Mouse (Mus musculus) heart, embryonic 10.5 days (tissue): Measurements from ENCODE around the gene Epn2. TPM values are rescaled to one million over a fixed set of nuclear protein-coding genes. Genes with fewer than 3 reads are reported as not detected.
A peak's percentile ranks its signal among the peaks of the same experiment; 100 is the strongest.

Experiments used
- DNase-seq: peaks from one replicate; pipeline ENCODE4 v3.0.0-alpha.2; 2017; ENCODE audit warnings: low spot score
- H3K27ac ChIP-seq: fragments of 300-500 bp; sonication (generic); 2 replicates; pipeline ENCODE4 v1.5.1; 2016; ENCODE audit warnings: mild to moderate bottlenecking
- H3K27me3 ChIP-seq: fragments of 300-500 bp; sonication (generic); 2 replicates; pipeline ENCODE4 v1.6.1; 2016; ENCODE audit warnings: mild to moderate bottlenecking; ENCODE audit not compliant: poor library complexity, insufficient read depth, severe bottlenecking
- H3K36me3 ChIP-seq: fragments of 300-500 bp; sonication (generic); 2 replicates; pipeline ENCODE4 v1.6.1; 2016; ENCODE audit warnings: mild to moderate bottlenecking, moderate library complexity
- H3K4me1 ChIP-seq: fragments of 300-500 bp; sonication (generic); 2 replicates; pipeline ENCODE4 v1.6.1; 2016; ENCODE audit warnings: mild to moderate bottlenecking
- H3K4me3 ChIP-seq: fragments of 300-500 bp; sonication (generic); 2 replicates; pipeline ENCODE4 v1.5.1; 2016; ENCODE audit warnings: mild to moderate bottlenecking, moderate library complexity
- H3K9me3 ChIP-seq: fragments of 300-500 bp; sonication (generic); 2 replicates; pipeline ENCODE4 v1.6.1; 2016; ENCODE audit warnings: mild to moderate bottlenecking, moderate library complexity
- WGBS: fragments of 180-500 bp; shearing (Covaris S2); methylation state at CpG from one replicate; pipeline ENCODE4 v1.1.7; 2016; 5-methylcytosine and 5-hydroxymethylcytosine counted together
- polyA plus RNA-seq: library from polyadenylated mRNA; unstranded; fragments of >200 nt; fragmentation: Nextera tagmentation; extraction: Ambion mirVana; gene quantifications from 2 replicates; pipeline ENCODE4 v1.2.1, GENCODE M21; 2016

Gene Epn2
- polyA plus RNA-seq, 1 experiment from 2014 or later, result 22.9 TPM

DNA sequence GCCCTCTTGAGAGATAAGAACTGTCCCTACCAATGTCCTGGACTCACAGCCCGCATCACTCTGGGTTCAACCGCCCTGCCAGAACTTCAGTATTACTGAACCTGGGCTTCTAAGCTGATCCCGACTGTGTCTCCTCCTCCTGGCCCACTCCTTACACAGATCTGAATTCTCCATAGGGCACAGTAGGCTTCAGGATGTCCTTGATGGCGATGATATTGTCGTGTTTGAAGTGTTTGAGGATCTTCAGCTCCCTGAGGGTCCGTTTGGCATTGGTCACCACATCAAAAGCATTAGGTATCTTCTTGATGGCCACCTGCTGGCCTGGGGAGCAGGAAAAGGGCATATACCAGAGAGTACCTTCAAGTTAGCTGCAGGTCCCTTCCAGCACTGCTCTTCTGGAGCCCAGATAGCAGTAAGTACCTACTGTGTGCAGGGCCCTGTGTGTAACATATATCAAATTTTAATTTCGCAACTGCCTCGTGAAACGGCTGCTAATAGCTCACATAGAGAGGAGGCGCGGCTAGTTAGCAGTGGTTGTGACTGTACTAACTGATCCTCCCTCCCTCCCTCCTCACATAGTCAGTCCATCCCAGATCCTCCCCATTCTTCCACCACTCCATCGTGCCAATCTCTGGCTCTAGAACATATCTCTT lies 86.6 kb downstream of the Epn2 start:
- peaks cover 50% of the 10 kb centered on the region for H3K36me3 ChIP-seq
- 66% methylated on average over 12 of the region's 12 CpGs for WGBS
- DNase-seq, result no peak

DNA sequence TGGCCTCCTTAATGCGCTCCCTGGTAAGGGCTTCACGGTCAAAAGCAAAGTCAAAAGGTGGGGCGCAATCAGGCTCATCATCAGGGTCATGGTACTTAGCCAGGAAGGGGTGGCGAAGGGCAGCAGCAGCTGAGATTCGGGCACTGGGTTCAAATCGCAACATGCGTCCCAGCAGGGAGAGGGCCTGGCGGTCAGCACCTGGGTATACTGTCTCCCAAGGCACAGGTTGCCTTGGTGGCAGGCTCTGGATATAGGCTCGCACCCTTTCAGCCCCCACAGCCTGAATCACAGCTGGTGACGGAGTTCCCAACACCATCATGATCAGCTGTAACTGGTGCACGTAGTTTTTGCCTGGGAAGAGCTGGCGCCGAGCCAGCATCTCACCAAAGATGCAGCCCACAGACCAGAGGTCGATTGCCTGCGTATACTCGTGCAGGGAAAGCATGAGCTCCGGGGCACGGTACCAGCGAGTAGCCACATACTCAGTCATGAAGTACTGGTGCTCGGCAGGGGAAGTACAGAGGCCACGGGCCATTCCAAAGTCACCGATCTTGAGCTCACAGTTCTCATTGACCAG lies 88.5 kb downstream of the Epn2 start:
- peaks cover 44% of the 10 kb centered on the region for H3K4me1 ChIP-seq
- 92% methylated on average over 22 of the region's 22 CpGs for WGBS

More for the DNA sequence above, 86.6 kb downstream of the Epn2 start:
- H3K9me3 ChIP-seq, result no peaks in the 10 kb centered on the region
- no peaks in the 10 kb centered on the region for H3K27me3 ChIP-seq
- H3K4me3 ChIP-seq, result peak overlapping the region; percentile 83
- peaks cover 28% of the 10 kb centered on the region for H3K4me1 ChIP-seq
- H3K27ac ChIP-seq, result peak overlapping the region; percentile 93

DNA sequence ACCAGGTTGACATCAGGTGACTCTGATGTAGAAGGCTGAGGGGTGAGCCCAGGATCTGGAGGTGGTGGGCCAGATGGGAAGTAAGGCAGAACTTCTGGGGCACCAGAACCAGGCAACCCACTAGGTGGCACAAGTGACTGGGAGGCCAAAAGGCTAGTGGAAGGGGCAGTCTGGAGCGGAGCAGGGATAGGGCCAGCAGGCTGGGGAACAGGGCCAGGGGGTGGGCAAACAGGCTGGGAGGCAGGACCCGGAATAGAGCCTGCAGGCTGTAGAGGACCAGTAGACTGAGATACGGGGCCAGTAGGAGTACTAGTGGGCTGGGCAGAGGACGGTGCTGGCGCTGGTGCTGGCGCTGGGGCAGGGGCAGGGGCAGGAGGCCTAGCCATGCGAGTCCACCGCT lies 89.6 kb downstream of the Epn2 start:
- Histone ChIP-seq H3K36me3 (peaks cover 60% of the 10 kb centered on the region), H3K4me3 (no peak overlapping the region), H3K27ac (no peak overlapping the region), H3K27me3 (no peaks in the 10 kb centered on the region), H3K4me1 (peaks cover 56% of the 10 kb centered on the region), H3K9me3 (no peaks in the 10 kb centered on the region)
- DNase-seq, result no peak
- whole genome bisulfite sequencing, result 91% methylated on average over 8 of the region's 8 CpGs

More for the DNA sequence above, 88.5 kb downstream of the Epn2 start:
- Histone ChIP-seq H3K4me3 (no peak overlapping the region), H3K9me3 (no peaks in the 10 kb centered on the region), H3K27ac (no peak overlapping the region), H3K36me3 (peaks cover 60% of the 10 kb centered on the region), H3K27me3 (no peaks in the 10 kb centered on the region)
- DNase-seq, result no peak

DNA sequence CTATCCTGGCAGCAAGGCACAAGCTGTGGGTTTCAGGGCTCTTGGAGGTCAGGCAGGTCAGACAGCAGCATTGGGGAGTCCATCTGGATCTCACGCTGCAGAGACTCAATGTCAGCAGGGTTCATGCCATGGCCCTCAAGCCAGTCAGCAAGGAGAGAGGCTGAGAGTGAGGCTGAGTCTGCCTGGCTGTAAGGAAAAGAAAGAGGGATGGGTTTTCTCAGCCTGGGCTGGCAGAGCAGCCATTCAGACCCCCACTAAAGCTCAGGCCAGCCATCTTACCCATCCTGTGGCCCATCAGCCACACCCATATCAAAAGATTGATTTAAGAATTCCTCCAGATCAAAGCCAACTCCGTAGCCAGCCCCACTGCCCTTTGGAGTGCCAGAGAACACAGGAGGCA lies 90.4 kb downstream of the Epn2 start:
- Histone ChIP-seq H3K9me3 (no peaks in the 10 kb centered on the region), H3K4me3 (no peak overlapping the region), H3K36me3 (peaks cover 60% of the 10 kb centered on the region), H3K27ac (no peak overlapping the region), H3K27me3 (peaks cover 3% of the 10 kb centered on the region; the same call in 1 of the 2 replicates), H3K4me1 (peaks cover 64% of the 10 kb centered on the region)
- 82% methylated on average over 2 of the region's 2 CpGs for WGBS
- DNase-seq, result no peak

DNA sequence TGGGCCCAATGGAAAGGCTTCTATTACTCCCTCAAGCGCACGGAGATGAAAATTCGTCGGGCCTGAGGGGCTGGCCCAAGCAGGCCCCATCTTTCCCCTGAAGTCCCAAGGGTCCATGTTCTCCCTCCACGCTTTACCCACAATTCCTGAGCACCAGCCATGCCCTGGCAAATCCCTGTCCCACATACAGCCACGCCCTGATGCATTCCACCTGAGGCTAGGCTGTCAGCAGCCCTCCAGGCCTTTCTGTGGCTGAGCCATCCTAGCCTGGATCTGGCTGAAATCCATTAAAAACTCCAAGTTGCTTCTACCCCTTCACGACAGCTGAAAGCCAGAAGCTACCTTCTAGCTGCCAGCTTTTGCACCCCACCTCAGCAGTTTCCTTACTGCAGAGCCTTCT lies 91.6 kb downstream of the Epn2 start:
- Histone ChIP-seq H3K4me3 (no peak overlapping the region), H3K27ac (no peak overlapping the region), H3K4me1 (peaks cover 59% of the 10 kb centered on the region), H3K9me3 (no peaks in the 10 kb centered on the region), H3K36me3 (peaks cover 60% of the 10 kb centered on the region), H3K27me3 (peaks cover 6% of the 10 kb centered on the region; the same call in 1 of the 2 replicates)
- DNase-seq, result no peak
- WGBS, result 91% methylated on average over 7 of the region's 7 CpGs

DNA sequence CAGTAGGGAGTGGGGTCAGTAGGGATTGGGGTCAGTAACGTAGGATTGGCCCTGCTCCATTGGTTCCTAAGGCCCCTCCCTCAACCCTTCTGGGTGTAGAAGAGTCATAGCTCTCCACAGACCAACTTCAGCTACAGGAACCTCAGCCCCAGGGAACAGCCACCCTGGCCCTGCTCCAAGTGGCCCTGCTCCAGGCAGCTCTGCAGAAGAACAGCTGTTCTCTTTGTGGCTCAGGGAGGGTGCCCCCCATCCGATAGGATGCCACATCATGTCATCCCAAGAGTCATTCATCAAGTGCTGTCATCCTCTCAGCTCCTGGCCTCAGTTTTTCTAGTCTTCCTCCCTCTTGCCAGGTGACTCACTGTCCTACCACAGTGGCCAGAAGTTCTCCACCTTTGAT lies 92.1 kb downstream of the Epn2 start:
- no peak overlapping the region for H3K27ac ChIP-seq
- peaks cover 54% of the 10 kb centered on the region for H3K4me1 ChIP-seq
- no peaks in the 10 kb centered on the region for H3K9me3 ChIP-seq
- peaks cover 6% of the 10 kb centered on the region; the same call in 1 of the 2 replicates for H3K27me3 ChIP-seq
- peaks cover 55% of the 10 kb centered on the region for H3K36me3 ChIP-seq
- no peak for DNase-seq
- H3K4me3 ChIP-seq, result no peak overlapping the region
- 73% methylated on average over 2 of the region's 2 CpGs for WGBS

DNA sequence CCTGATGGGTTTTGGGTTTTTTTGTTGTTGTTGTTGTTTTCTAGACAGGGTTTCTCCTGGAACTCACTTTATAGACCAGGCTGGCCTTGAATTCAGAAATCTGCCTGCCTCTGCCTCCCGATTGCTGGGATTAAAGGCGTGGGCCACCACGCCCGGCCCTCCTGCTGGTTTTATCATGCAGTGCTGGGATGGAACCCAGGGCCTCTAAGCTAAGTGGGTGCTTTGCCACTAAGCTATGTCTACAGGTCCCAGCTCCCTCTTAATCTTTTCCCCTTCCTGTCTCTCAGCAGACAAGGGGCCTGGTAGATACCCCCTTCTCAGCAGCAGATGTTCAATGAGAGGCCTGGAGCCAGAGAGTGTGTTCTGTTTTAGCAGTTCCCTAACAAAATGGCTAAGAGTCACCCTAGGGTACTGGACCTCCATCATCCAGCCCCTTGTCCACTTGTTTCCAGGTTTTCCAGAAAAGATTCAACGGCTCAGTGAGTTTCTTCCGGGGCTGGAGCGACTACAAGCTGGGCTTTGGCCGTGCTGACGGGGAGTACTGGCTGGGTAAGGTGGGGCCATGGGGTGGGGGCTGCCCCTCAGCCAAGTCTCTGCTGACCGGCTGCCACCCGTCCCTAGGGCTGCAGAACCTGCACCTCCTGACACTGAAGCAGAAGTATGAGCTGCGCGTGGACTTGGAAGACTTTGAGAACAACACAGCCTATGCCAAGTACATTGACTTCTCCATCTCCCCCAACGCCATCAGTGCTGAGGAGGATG lies 92.8 kb downstream of the Epn2 start:
- Histone ChIP-seq H3K4me1 (peaks cover 57% of the 10 kb centered on the region), H3K27me3 (peaks cover 6% of the 10 kb centered on the region; the same call in 1 of the 2 replicates), H3K9me3 (no peaks in the 10 kb centered on the region), H3K27ac (peak overlapping the region; percentile 88; the same call in 1 of the 2 replicates), H3K36me3 (peaks cover 48% of the 10 kb centered on the region), H3K4me3 (peak overlapping the region; percentile 49)
- WGBS, result 87% methylated on average over 14 of the region's 14 CpGs
- no peak for DNase-seq

DNA sequence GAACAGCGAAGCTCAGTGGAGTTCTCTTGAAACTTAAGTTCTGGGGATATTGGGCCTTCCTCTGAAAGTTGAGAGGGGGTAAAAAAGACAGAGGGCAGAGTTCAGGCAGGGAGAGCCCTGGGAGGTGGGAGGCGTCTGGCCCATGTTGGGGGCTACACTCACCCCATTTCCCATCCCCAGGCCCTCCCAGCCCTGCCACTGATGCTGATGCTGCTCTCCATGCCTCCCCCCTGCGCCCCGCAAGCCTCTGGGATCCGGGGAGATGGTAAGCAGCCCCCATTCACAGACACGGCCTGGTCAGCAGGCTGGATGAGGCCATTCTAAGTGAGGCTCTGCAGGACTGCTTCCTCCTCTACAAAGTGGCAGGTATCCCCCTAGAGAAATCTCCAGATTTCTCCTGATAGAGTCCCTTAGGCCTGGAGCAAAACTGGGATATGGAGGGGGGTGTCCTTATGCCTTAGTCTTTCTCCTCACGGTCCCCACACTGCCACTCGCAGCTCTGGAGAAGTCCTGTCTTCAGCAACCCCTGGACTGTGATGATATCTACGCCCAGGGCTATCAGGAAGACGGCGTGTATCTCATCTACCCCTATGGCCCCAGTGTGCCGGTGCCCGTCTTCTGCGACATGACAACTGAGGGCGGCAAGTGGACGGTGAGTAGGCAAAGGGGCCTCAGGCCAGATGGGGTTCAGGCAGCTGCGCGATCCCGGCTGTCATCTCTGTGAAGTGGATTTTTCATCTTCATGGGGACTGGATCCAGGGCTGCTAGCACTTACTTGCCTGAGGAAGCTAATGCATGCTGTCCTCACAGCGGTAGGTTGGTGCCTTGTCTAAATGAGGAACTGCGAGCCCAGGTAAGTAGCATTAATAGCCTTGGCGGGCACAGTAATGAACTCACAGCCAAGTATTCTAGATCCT lies 93.7 kb downstream of the Epn2 start:
- peaks cover 39% of the 10 kb centered on the region for H3K36me3 ChIP-seq
- peaks cover 6% of the 10 kb centered on the region; the same call in 1 of the 2 replicates for H3K27me3 ChIP-seq
- peak overlapping the region; percentile 88 for H3K27ac ChIP-seq
- WGBS, result 48% methylated on average over 22 of the region's 22 CpGs
- peak overlapping the region; percentile 49 for H3K4me3 ChIP-seq
- H3K9me3 ChIP-seq, result no peaks in the 10 kb centered on the region
- DNase-seq, result peak; percentile 73
- H3K4me1 ChIP-seq, result peaks cover 60% of the 10 kb centered on the region

DNA sequence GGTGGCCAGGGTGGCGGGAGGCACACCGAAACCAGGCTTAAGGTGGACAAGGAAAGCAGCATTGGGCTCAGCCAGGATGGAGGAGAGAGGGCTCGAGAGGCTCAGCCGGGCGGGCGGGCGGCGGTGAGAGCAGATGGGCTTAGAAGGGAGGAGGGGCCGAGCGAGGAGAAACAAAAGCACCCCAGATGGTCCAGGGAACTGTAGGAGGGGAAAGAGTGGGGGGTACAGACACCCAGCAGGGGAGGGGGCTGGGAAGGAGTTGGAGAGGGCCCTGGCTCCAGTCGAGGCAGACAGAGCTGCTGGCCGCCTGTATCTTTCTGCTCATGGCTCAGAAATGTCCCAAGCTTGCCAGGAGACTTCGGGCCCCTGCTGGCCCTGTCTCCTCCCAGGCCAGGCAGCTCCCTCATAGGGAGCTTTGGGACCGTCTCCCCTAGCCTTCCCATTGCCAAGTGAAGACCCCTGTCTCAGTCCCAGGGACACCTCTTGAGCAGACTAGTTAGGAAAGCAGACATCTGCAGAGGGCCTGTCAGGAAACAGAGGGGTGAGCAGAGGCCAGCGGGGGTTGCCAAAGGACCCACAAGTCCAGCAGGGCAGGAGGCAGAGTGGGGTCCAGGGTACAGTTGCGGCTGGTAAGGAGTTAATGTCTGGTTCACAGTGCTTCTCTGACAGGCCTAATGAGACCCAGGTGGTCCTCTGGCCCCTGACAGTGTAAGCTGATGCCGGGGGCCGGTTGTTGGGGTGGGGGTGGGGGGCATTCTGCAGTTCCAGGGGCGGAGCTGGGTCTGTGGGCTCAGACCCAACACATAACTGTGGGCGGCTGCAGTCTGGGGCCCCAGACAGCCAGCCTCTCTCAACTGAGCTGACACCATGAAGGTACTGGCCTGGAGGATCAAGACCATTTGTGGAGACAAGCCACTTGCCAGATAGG lies 94.6 kb downstream of the Epn2 start, which contains the start of gene Mfap4:
Gene Mfap4, plus strand, starts transcription at position 819 of the 928 bp plus-strand sequence.
- peaks cover 6% of the 10 kb centered on the region; the same call in 1 of the 2 replicates for H3K27me3 ChIP-seq
- H3K27ac ChIP-seq, result peak within 1 kb of the TSS; percentile 88
- no peaks in the 10 kb centered on the region for H3K9me3 ChIP-seq
- WGBS, result 13% methylated on average over 20 of the region's 20 CpGs
- peaks cover 30% of the 10 kb centered on the region for H3K36me3 ChIP-seq
- peaks cover 50% of the 10 kb centered on the region for H3K4me1 ChIP-seq
- peak within 1 kb of the TSS; percentile 49 for H3K4me3 ChIP-seq
- DNase-seq, result peak; percentile 83

DNA sequence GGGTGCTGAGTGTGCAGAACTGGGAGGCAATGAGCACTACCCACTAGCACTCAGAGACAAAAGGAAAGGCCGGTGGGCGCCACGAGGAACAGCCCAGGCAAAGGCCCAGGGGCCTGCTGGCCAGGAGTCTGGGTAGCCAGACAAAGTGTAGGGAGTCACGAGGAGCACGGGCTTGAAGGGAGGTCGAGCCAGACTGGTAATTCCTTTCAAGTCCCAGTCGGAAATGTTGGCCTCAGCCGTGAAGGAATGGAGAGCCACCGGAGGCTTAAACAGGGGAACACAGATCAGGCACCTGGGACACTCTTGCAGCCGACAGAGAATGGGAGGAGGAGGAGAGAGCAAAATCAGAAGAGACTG lies 95.3 kb downstream of the Epn2 start:
- H3K4me1 ChIP-seq, result peaks cover 46% of the 10 kb centered on the region
- H3K27me3 ChIP-seq, result peaks cover 6% of the 10 kb centered on the region; the same call in 1 of the 2 replicates
- DNase-seq, result peak; percentile 72
- H3K36me3 ChIP-seq, result peaks cover 24% of the 10 kb centered on the region
- H3K27ac ChIP-seq, result peak overlapping the region; percentile 88
- H3K4me3 ChIP-seq, result peak overlapping the region; percentile 38
- 22% methylated on average over 10 of the region's 10 CpGs for WGBS
- no peaks in the 10 kb centered on the region for H3K9me3 ChIP-seq

DNA sequence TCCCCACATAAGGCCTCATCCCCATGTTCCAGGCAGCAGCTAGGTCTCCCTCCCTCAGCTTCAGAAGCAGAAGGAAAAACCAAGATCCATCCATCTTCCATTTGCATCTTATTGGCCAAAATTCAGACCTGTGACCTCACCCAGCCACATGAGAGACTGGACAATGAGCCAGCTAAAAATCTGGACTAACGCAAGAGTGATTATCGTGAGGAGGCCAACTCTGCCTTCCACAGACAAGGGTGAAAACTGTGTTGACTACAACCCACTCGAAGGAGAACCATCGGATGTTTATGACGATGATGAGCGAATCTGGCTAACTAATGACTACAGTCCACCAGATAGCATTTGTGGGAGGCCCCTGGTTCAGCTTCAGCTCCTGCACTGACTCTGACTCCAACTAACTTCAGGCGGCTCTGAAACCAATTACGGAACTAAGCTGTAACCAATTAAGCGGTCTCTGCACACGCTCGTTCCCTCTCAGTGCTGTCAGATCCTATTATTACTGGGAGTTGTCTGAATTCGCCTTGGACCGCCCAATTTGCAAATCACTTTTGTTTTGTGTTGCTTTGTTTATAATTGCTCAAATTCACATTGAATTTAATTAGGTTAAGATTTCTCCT lies 96.2 kb downstream of the Epn2 start:
- Histone ChIP-seq H3K27ac (no peak overlapping the region), H3K9me3 (no peaks in the 10 kb centered on the region), H3K36me3 (peaks cover 15% of the 10 kb centered on the region), H3K27me3 (peaks cover 6% of the 10 kb centered on the region; the same call in 1 of the 2 replicates), H3K4me1 (peaks cover 45% of the 10 kb centered on the region), H3K4me3 (no peak overlapping the region)
- peak; percentile 70 for DNase-seq
- WGBS, result 85% methylated on average over 13 of the region's 13 CpGs
